Mouse (Mus musculus) layer of hippocampus, adult 2 months (tissue): ENCODE results near the gene Acad12. TPM values are rescaled to one million over a fixed set of nuclear protein-coding genes. Genes with fewer than 3 reads are reported as not detected.

ENCODE experiments used
- DNase-seq, 2 experiments: peaks; one replicate each; pipeline ENCODE4 v3.0.0; 2022; ENCODE audit warnings: low spot score in 2 of 2
- H3K27ac ChIP-seq: fragments of 200-600 bp; 2 replicates; pipeline ENCODE4 v1.8.1; 2022
- H3K4me3 ChIP-seq: fragments of 200-600 bp; 2 replicates; pipeline ENCODE4 v1.8.1; 2022; ENCODE audit warnings: mild to moderate bottlenecking
- CTCF ChIP-seq: fragments of 200-600 bp; conservative IDR thresholded peaks from 2 replicates; pipeline ENCODE4 v1.8.1; 2022; ENCODE audit warnings: antibody characterized with exemption, mild to moderate bottlenecking, moderate library complexity
- total RNA-seq, 2 experiments: library from RNA; stranded (reverse); gene quantifications; 2 replicates each; pipeline ENCODE4 v1.2.3; 2021

The Acad12 gene
- total RNA-seq, 2 experiments from 2014 or later: 5.5 to 6.8 TPM

DNA sequence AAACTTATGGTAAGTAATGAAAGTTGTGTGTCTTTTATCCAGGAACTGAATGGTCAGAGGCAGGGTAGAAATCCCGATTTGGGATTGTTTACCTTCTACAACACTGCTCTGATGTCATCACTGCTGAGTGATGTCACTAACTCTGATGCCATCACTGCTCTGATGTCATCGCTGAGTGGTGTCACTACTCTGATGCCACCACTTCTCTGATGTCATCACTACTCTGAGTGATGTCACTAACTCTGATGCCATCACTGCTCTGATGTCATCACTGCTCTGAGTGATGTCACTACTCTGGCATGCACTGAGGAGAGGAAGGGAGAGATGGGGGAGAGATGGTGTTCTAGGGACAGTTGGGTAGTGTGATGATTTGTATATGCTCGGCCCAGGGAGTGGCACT lies 56.3 kb downstream of the Acad12 start:
- DNase-seq: no peak
- Histone ChIP-seq H3K27ac (no peak overlapping the region), H3K4me3 (no peak overlapping the region)
- TF ChIP-seq CTCF: no peak

DNA sequence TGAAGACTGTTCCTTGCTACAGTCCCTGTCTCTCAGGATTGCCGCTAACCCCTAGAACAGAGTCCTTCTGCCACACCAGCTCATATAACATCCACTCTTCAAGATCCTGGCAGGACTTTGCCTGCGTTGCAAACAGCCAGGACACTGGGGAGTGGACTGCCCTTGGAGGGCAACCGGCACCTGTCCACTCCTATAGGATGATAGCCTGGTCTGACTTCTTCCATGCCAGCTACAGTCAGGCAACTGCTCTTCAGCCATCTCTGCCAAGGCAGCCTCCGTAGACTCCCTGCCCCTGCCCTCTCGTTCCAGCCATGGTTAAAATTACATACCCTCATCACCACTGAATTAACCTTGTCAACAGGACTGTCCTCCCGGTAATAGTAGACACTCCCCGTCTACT lies 69.5 kb downstream of the Acad12 start:
- Histone ChIP-seq H3K4me3 (no peak overlapping the region), H3K27ac (no peak overlapping the region)
- DNase-seq: no peak
- no peak for TF ChIP-seq CTCF

DNA sequence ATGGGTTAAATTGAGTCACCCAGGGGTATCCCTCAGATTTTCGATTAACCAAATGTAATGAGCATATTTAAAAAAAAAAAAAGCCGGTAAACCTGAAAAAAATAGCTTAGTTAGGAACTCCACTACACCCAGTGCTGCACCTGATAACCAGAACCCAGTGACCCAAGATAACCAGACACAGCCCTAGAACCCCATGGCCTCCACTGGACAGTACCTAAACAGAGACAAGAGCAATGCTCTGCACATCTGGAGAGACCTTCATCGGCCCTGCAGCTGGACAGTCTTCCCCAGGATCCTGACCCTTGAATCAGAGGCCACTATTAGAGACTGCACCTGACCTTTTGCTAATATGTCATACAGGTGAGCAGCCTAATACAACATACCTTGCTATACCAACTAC lies 71.7 kb downstream of the Acad12 start:
- no peak overlapping the region for H3K27ac ChIP-seq
- H3K4me3 ChIP-seq: no peak overlapping the region
- TF ChIP-seq CTCF: no peak
- DNase-seq: no peak

Other genes starting within 250 kb of the Acad12 start
- gene Trafd1, start 233.3 kb downstream of the Acad12 start, total RNA-seq: 10 to 100 TPM; 79.8 to 82.8 TPM
- 10 to 100 TPM; 37.2 to 40.9 TPM for gene Naa25, start 221.0 kb downstream of the Acad12 start, total RNA-seq
- 1 to 10 TPM; 7.7 to 8.6 TPM for gene Tmem116, start 167.0 kb downstream of the Acad12 start, total RNA-seq
- gene Erp29, start 166.4 kb downstream of the Acad12 start, total RNA-seq: 100 to 1,000 TPM; 127 to 144 TPM
- not detected for gene Adam1b, start 115.5 kb downstream of the Acad12 start, total RNA-seq
- 10 to 100 TPM; 17.7 to 22.9 TPM for gene Adam1a, start 73.5 kb downstream of the Acad12 start, total RNA-seq
- not detected for gene Gm42878, start 73.5 kb downstream of the Acad12 start, total RNA-seq
- 10 to 100 TPM; 68.1 to 76.2 TPM for gene Mapkapk5, start 73.0 kb downstream of the Acad12 start, total RNA-seq
- 100 to 1,000 TPM; 125 to 134 TPM for gene Aldh2, start 25.1 kb downstream of the Acad12 start, total RNA-seq
- gene Acad10, start 41.6 kb upstream of the Acad12 start, total RNA-seq: 1 to 10 TPM; 4.2 to 4.3 TPM
- 10 to 100 TPM; 67.8 to 68.4 TPM for gene Brap, start 41.6 kb upstream of the Acad12 start, total RNA-seq
- 100 to 1,000 TPM; 216 to 227 TPM for gene Atxn2, start 92.4 kb upstream of the Acad12 start, total RNA-seq
- 10 to 100 TPM; 19.9 to 21.6 TPM for gene Sh2b3, start 218.7 kb upstream of the Acad12 start, total RNA-seq
- 1 to 10 TPM; 8.3 to 8.8 TPM for gene Pheta1, start 230.0 kb upstream of the Acad12 start, total RNA-seq